Mouse (Mus musculus): ENCODE data around the gene Zfp423. TPM values are rescaled to one million over a fixed set of nuclear protein-coding genes. Genes with fewer than 3 reads are reported as not detected.

The Zfp423 gene
- polyA plus RNA-seq, 1 experiment from 2014 or later = 10.9 TPM

GRCm38 (mm10) chr8:87777586-87777985, 181.8 kb downstream of the Zfp423 start:
- 0 out of 2 replicates have a peak, but pooled peaks have one; percentile 43 for ATAC-seq (replicated peaks; ENCODE audit: low FRiP score)
- H3K4me2 ChIP-seq = no peak overlapping the region
- peaks cover 42% of the 10 kb centered on the region for H3K36me3 ChIP-seq
- WGBS = 48% methylated on average over 8 of the region's 8 CpGs
- H3K27ac ChIP-seq = no peak overlapping the region
- H3K9me3 ChIP-seq (replicated peaks) = no peaks in the 10 kb centered on the region
- no peak overlapping the region for H3K9ac ChIP-seq
- no peaks in the 10 kb centered on the region for H3K27me3 ChIP-seq
- H3K4me1 ChIP-seq = peaks cover 5% of the 10 kb centered on the region
- no peak overlapping the region for H3K4me3 ChIP-seq (replicated peaks)

- Histone ChIP-seq H3K36me3 (peaks cover 32% of the 10 kb centered on the region), H3K4me3 (replicated peaks) (no peak overlapping the region), H3K4me1 (peaks cover 5% of the 10 kb centered on the region), H3K9ac (no peak overlapping the region), H3K27ac (no peak overlapping the region), H3K9me3 (replicated peaks) (no peaks in the 10 kb centered on the region), H3K4me2 (no peak overlapping the region), H3K27me3 (no peaks in the 10 kb centered on the region)
- WGBS = 88% methylated on average over 3 of the region's 3 CpGs
- ATAC-seq (replicated peaks; ENCODE audit: low FRiP score) = no peak
These were observed 183.5 kb downstream of the Zfp423 start for GRCm38 (mm10) chr8:87775889-87776288.

- H3K27ac ChIP-seq = no peak overlapping the region
- no peak overlapping the region for H3K4me3 ChIP-seq (replicated peaks)
- WGBS = 82% methylated on average over 2 of the region's 2 CpGs
- no peak overlapping the region for H3K4me2 ChIP-seq
- peaks cover 6% of the 10 kb centered on the region for H3K4me1 ChIP-seq
- H3K9ac ChIP-seq = no peak overlapping the region
- H3K27me3 ChIP-seq = no peaks in the 10 kb centered on the region
- H3K9me3 ChIP-seq (replicated peaks) = no peaks in the 10 kb centered on the region
- H3K36me3 ChIP-seq = peaks cover 22% of the 10 kb centered on the region
- ATAC-seq (replicated peaks; ENCODE audit: low FRiP score) = no peak
These were observed 184.4 kb downstream of the Zfp423 start for GRCm38 (mm10) chr8:87774966-87775365.

- H3K36me3 ChIP-seq = peaks cover 9% of the 10 kb centered on the region; the same call in 1 of the 2 replicates
- no peak overlapping the region for H3K4me3 ChIP-seq (replicated peaks)
- peaks cover 15% of the 10 kb centered on the region for H3K4me1 ChIP-seq
- no peak for ATAC-seq (replicated peaks; ENCODE audit: low FRiP score)
- WGBS = 65% methylated on average over 14 of the region's 14 CpGs
- no peak overlapping the region for H3K9ac ChIP-seq
- H3K9me3 ChIP-seq (replicated peaks) = no peaks in the 10 kb centered on the region
- no peaks in the 10 kb centered on the region for H3K27me3 ChIP-seq
- no peak overlapping the region for H3K4me2 ChIP-seq
- 0 out of 2 replicates have a peak overlapping the region, but pooled peaks have one; percentile 22 for H3K27ac ChIP-seq
These were observed 186.4 kb downstream of the Zfp423 start for GRCm38 (mm10) chr8:87772894-87773502.

- Histone ChIP-seq H3K27ac (no peak overlapping the region), H3K36me3 (peaks cover 7% of the 10 kb centered on the region; the same call in 1 of the 2 replicates), H3K9ac (no peak overlapping the region), H3K4me1 (0 out of 2 replicates have a peak, but pooled peaks cover 10% of the 10 kb centered on the region), H3K9me3 (replicated peaks) (no peaks in the 10 kb centered on the region), H3K4me2 (no peak overlapping the region), H3K27me3 (no peaks in the 10 kb centered on the region), H3K4me3 (replicated peaks) (no peak overlapping the region)
- ATAC-seq (replicated peaks; ENCODE audit: low FRiP score) = no peak
- 74% methylated on average over 9 of the region's 9 CpGs for WGBS
These were observed 191.5 kb downstream of the Zfp423 start for GRCm38 (mm10) chr8:87767882-87768281.

- Histone ChIP-seq H3K4me2 (no peak overlapping the region), H3K9ac (no peak overlapping the region), H3K4me1 (0 out of 2 replicates have a peak, but pooled peaks cover 10% of the 10 kb centered on the region), H3K4me3 (replicated peaks) (no peak overlapping the region), H3K27me3 (no peaks in the 10 kb centered on the region), H3K36me3 (no peaks in the 10 kb centered on the region), H3K9me3 (replicated peaks) (no peaks in the 10 kb centered on the region), H3K27ac (no peak overlapping the region)
- no peak for ATAC-seq (replicated peaks; ENCODE audit: low FRiP score)
- WGBS = 82% methylated on average over 3 of the region's 3 CpGs
These were observed 194.1 kb downstream of the Zfp423 start for GRCm38 (mm10) chr8:87765276-87765675.

GRCm38 (mm10) chr8:87758750-87759149, 200.6 kb downstream of the Zfp423 start:
- Histone ChIP-seq H3K36me3 (no peaks in the 10 kb centered on the region), H3K27me3 (no peaks in the 10 kb centered on the region), H3K4me2 (no peak overlapping the region), H3K27ac (no peak overlapping the region), H3K4me3 (replicated peaks) (no peak overlapping the region), H3K9ac (no peak overlapping the region), H3K9me3 (replicated peaks) (no peaks in the 10 kb centered on the region), H3K4me1 (0 out of 2 replicates have a peak, but pooled peaks cover 10% of the 10 kb centered on the region)
- WGBS = 23% methylated on average over 8 of the region's 8 CpGs
- ATAC-seq (replicated peaks; ENCODE audit: low FRiP score) = no peak

GRCm38 (mm10) chr8:87754853-87755252, 204.5 kb downstream of the Zfp423 start:
- no peak for ATAC-seq (replicated peaks; ENCODE audit: low FRiP score)
- Histone ChIP-seq H3K4me2 (no peak overlapping the region), H3K9ac (no peak overlapping the region), H3K4me1 (peaks cover 23% of the 10 kb centered on the region), H3K27me3 (no peaks in the 10 kb centered on the region), H3K9me3 (replicated peaks) (no peaks in the 10 kb centered on the region), H3K4me3 (replicated peaks) (no peak overlapping the region), H3K27ac (no peak overlapping the region), H3K36me3 (no peaks in the 10 kb centered on the region)
- 82% methylated on average over 8 of the region's 8 CpGs for WGBS

GRCm38 (mm10) chr8:87753636-87754035, 205.8 kb downstream of the Zfp423 start:
- no peaks in the 10 kb centered on the region for H3K9me3 ChIP-seq (replicated peaks)
- H3K4me1 ChIP-seq = peaks cover 15% of the 10 kb centered on the region
- H3K9ac ChIP-seq = no peak overlapping the region
- no peak overlapping the region for H3K4me2 ChIP-seq
- 71% methylated on average over 2 of the region's 2 CpGs for WGBS
- H3K27me3 ChIP-seq = no peaks in the 10 kb centered on the region
- no peak overlapping the region for H3K27ac ChIP-seq
- H3K4me3 ChIP-seq (replicated peaks) = no peak overlapping the region
- ATAC-seq (replicated peaks; ENCODE audit: low FRiP score) = no peak
- H3K36me3 ChIP-seq = no peaks in the 10 kb centered on the region

GRCm38 (mm10) chr8:87753148-87753547, 206.2 kb downstream of the Zfp423 start:
- ATAC-seq (replicated peaks; ENCODE audit: low FRiP score) = 0 out of 2 replicates have a peak, but pooled peaks have one; percentile 49
- Histone ChIP-seq H3K36me3 (no peaks in the 10 kb centered on the region), H3K4me1 (peaks cover 15% of the 10 kb centered on the region), H3K4me2 (no peak overlapping the region), H3K9ac (no peak overlapping the region), H3K27me3 (no peaks in the 10 kb centered on the region), H3K4me3 (replicated peaks) (no peak overlapping the region), H3K27ac (no peak overlapping the region), H3K9me3 (replicated peaks) (no peaks in the 10 kb centered on the region)
- WGBS = 50% methylated on average over 8 of the region's 8 CpGs

GRCm38 (mm10) chr8:87752710-87753109, 206.7 kb downstream of the Zfp423 start:
- WGBS = 39% methylated on average over 13 of the region's 13 CpGs
- Histone ChIP-seq H3K27me3 (no peaks in the 10 kb centered on the region), H3K36me3 (no peaks in the 10 kb centered on the region), H3K4me3 (replicated peaks) (no peak overlapping the region), H3K9me3 (replicated peaks) (no peaks in the 10 kb centered on the region), H3K27ac (no peak overlapping the region), H3K4me1 (peaks cover 19% of the 10 kb centered on the region), H3K9ac (no peak overlapping the region), H3K4me2 (no peak overlapping the region)
- 0 out of 2 replicates have a peak, but pooled peaks have one; percentile 52 for ATAC-seq (replicated peaks; ENCODE audit: low FRiP score)

- H3K27ac ChIP-seq = peak overlapping the region; percentile 76
- ATAC-seq (replicated peaks; ENCODE audit: low FRiP score) = no peak
- WGBS = 40% methylated on average over 8 of the region's 8 CpGs
These were observed 211.8 kb downstream of the Zfp423 start for GRCm38 (mm10) chr8:87747582-87747981.

More at GRCm38 (mm10) chr8:87747582-87747981, 211.8 kb downstream of the Zfp423 start:
- Histone ChIP-seq H3K4me3 (replicated peaks) (no peak overlapping the region), H3K9me3 (replicated peaks) (no peaks in the 10 kb centered on the region), H3K9ac (no peak overlapping the region), H3K4me2 (no peak overlapping the region), H3K27me3 (no peaks in the 10 kb centered on the region), H3K36me3 (no peaks in the 10 kb centered on the region), H3K4me1 (peaks cover 33% of the 10 kb centered on the region)

Data from kidney, embryonic 15.5 days (tissue).